Mouse (Mus musculus): Measurements from ENCODE around the gene Cdc37. TPM values are rescaled to one million over a fixed set of nuclear protein-coding genes. Genes with fewer than 3 reads are reported as not detected.
A peak's percentile ranks its signal among the peaks of the same experiment; 100 is the strongest.

Gene Cdc37
- total RNA-seq, 1 experiment from 2014 or later, result 347 TPM

DNA sequence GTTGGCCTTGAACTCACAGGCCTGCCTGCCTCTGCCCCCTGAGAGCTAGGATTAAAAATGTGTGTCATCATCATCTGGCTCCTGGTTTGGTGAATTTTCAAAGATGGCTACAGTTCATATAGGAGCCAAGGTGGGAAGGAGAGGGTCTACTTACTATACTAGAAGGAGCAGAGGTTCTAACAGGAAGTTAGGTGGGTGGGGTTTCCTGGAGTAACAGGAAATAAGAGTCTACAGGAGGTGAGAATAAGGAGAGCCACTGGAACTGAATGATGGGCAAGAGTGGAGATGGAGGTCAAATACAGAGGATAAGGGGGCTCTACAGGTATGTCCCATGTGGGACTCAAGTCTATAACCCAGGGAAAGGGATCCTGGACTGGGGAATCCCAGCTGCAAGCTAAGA is 1.4 kb downstream of the Cdc37 start:
- ATAC-seq (replicated peaks in 1 of 2; ENCODE audit: insufficient read depth in 1 of 2, low FRiP score in 2 of 2, low TSS enrichment in 1 of 2, low read depth in 1 of 2, poor library complexity in 2 of 2, severe bottlenecking in 2 of 2), result no peak

DNA sequence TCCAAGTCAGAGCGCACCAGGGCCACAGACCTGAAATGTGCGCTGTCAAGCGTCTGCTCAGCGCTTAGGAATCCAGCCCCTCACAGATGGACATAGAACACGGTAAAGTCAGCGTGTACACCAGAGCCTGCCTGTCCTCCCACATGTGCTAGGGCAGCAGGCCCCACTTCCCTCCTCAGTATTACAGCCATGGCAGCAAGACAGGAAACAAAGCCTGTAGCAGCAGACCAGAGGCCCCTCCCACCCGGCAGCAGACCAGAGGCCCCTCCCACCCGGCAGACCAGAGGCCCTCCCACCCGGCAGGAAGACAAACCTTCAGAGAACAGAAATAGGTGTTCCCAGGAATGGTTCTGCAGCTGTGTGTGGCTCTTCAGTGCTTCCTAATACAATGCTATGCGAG is 3.1 kb downstream of the Cdc37 start:
- peak; percentile 90 to 91 for ATAC-seq (replicated peaks in 1 of 2; ENCODE audit: insufficient read depth in 1 of 2, low FRiP score in 2 of 2, low TSS enrichment in 1 of 2, low read depth in 1 of 2, poor library complexity in 2 of 2, severe bottlenecking in 2 of 2)

DNA sequence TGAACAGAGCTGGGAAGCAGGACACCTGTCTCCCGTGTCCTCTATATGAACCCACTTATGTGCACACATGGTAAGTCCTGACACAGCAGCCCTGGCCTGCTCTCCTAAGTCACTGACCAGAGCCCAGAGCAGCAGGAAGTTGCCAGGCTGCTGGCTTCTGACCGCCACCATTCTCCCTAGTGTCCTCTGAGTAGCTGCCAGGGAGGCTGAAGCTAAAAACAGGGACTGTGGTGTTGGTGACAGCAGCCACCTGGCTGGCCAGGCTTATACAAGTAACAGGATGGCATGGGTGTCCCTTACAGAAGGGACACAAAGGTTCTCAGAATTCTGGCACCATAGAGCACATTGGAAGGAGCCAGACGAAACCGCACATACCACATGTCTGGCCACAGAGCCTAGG is 4.4 kb downstream of the Cdc37 start:
- no peak for ATAC-seq (replicated peaks in 1 of 2; ENCODE audit: insufficient read depth in 1 of 2, low FRiP score in 2 of 2, low TSS enrichment in 1 of 2, low read depth in 1 of 2, poor library complexity in 2 of 2, severe bottlenecking in 2 of 2)

DNA sequence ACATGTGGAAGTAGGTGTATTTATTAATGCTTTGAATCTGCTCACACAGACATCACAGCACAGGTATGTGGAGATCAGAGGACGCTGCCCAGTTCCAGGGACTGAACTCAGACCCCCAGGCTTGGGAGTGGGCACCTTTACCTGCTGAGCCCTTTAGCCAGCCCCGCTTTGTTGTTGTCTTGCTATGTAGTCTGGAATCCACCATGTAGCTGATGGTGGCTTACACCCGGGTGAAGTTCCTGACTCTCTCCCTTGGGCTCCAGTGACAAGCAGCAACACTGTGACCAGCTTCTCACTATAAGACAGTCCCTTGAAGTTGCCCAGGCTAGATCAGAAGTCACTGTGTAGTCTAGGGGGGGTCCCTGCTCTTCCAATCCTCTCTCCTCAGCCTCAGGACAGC is 5.4 kb downstream of the Cdc37 start:
- ATAC-seq (replicated peaks in 1 of 2; ENCODE audit: insufficient read depth in 1 of 2, low FRiP score in 2 of 2, low TSS enrichment in 1 of 2, low read depth in 1 of 2, poor library complexity in 2 of 2, severe bottlenecking in 2 of 2), result no peak

DNA sequence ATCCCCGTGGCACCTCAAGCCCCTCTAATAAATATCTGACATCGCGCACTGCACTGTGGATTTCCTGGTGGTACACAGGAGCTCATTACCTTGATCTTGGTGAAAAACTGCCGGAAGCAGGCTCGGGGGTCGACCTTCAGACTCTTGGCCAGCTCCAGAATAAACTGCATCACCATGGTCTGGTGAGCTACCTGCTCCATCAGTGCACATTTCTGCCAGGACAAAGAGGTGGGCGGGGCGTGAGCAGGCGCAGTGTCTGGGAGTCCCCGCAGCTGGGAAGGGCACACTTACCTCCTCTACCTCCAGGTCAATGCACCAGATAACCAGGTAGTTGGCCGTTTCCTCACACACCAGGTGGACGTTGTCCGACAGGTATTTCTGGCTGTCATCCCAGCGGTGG is 7.9 kb downstream of the Cdc37 start:
- no peak for ATAC-seq (replicated peaks in 1 of 2; ENCODE audit: insufficient read depth in 1 of 2, low FRiP score in 2 of 2, low TSS enrichment in 1 of 2, low read depth in 1 of 2, poor library complexity in 2 of 2, severe bottlenecking in 2 of 2)

DNA sequence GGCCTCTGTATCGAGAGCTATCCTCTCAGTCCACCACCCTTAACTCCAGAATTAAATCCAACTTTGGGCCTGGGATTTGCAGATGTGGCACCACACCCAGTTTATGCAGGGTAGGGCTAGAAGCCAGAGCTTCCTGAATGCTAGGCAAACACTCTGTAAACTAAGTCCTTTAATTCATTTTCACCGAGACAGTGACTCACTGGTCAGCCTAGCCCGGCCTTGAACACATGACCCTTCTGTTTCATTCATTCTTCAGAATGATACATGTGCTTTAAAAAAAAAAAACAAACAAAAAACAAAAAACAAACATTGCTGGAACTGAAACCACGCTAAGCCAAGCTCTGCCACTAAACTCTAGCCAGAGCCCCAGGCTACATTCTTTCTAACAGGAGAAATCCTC is 11.4 kb downstream of the Cdc37 start:
- no peak for ATAC-seq (replicated peaks in 1 of 2; ENCODE audit: insufficient read depth in 1 of 2, low FRiP score in 2 of 2, low TSS enrichment in 1 of 2, low read depth in 1 of 2, poor library complexity in 2 of 2, severe bottlenecking in 2 of 2)

DNA sequence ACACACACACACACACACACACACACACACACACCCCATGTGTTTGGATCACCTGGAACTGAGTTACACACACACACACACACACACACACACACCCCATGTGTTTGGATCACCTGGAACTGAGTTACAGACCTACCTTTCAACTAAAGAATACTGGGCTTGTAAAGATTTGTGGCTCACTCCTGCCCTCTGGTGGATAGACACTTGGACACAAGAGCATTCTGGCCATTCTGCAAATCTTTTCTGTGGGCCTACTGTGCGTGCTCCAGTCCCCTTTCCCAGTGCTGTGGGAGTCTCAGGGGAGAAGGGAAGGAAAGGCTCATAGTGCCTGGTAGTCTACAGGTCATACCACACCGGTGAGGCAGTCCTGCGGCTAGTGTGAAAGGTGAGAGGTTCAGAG is 12.6 kb downstream of the Cdc37 start:
- peak in 1 of 2 experiments; percentile 44; a peak in 1 of 4 replicates for ATAC-seq (replicated peaks in 1 of 2; ENCODE audit: insufficient read depth in 1 of 2, low FRiP score in 2 of 2, low TSS enrichment in 1 of 2, low read depth in 1 of 2, poor library complexity in 2 of 2, severe bottlenecking in 2 of 2)

DNA sequence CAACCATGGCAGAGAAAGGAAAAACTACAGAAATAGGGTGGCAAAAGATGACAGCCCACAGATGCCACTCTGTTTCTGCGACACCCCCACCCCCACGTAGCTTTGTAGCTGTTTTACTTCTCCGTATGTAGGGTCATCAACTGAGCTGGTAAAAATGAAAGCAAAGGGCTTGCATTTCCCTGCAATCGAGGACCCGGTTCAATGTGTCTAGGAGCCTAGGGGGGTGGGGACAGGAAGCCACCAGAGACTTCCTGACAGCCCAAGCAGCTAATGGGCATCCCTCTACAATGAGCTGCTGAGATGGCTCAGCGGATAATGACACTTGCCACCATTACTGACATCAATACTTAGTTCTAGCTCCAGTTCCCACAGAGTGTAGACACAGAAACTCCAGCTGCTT is 13.4 kb downstream of the Cdc37 start:
- ATAC-seq (replicated peaks in 1 of 2; ENCODE audit: insufficient read depth in 1 of 2, low FRiP score in 2 of 2, low TSS enrichment in 1 of 2, low read depth in 1 of 2, poor library complexity in 2 of 2, severe bottlenecking in 2 of 2), result peak in 1 of 2 experiments; percentile 10; a peak in 1 of 4 replicates

DNA sequence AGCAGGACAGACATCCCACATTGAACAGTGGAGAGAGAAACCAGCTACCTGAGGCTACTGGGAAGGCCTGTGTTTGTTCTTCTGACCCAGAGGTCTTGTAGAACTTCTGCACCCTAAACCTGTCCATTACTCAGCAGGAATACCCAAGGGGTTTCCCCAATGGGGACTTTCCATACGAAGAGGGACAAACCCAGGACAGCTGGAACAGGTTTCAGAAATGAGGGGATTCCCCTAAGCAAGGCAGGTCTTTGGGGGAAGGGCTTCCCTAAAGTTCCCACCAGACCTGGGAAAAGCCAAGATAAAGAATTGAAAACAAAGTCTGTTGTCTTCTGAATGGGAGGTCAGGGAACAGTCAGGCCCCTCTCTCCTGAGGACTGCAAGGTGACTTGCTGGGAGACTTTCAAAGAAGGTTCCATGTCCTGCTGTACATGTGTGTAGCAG is 13.8 kb downstream of the Cdc37 start:
- ATAC-seq (replicated peaks in 1 of 2; ENCODE audit: insufficient read depth in 1 of 2, low FRiP score in 2 of 2, low TSS enrichment in 1 of 2, low read depth in 1 of 2, poor library complexity in 2 of 2, severe bottlenecking in 2 of 2), result no peak; a peak in 1 of 4 replicates

DNA sequence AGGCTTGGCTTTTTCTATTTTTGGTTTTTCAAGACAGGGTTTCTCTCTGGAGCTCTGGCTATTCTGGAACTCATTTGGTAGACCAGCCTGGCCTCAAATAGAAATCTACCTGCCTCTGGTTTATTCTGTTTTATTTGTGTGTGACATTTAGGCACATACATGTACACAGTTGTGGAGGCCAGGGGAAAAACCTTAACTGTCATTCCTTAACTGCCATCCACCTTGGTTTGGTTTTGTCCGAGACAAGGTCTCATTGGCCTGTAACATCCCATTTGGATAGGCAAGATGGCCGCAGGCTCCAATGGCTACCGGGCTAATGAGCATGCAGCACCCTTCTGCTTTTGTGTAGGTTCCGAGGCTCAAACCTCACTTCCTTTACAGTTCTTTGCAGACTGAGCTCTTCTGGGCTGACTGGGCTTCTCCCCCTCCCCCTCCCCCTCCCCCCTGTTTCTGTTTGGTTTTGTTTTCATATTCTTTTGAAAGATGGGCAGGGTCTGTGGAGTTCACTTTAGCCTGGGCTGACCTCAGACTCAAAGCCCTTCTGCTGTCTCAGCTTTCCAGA is 14.4 kb downstream of the Cdc37 start:
- ATAC-seq (replicated peaks in 1 of 2; ENCODE audit: insufficient read depth in 1 of 2, low FRiP score in 2 of 2, low TSS enrichment in 1 of 2, low read depth in 1 of 2, poor library complexity in 2 of 2, severe bottlenecking in 2 of 2), result no peak

DNA sequence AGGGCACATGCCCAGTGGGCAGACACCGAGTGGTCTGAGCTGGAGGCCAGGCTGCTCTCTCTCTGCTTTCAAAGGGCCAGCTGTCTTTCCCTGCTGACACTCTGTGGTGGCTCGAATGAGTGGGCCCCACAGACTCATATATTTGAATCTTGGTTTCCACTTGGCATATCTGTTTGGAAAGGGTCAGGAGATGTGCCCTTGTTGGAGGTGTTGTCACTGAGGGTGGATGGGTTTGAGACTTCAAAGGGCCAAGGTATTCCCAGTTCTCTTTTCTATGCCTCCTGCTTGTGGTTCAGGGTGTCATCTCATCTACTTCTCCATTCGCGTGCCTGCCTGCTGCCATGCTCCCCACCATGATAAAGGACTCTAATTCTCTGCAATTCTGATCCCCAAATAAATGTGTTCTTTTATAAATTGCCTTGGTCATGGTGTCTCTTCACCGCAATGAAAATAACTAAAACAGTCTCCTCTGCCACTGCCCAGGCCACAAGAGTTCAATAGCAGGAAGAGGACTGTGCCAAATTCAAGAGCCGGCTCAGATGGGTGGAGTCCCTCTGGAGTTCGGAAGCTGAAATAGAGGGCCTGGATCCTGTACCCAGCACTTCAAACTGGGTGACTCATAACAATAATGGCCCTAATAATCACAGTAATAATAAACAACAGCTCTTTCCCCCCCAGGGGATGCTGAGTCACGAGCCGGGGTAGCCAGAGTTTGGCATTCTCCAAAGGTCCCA is 15.0 kb downstream of the Cdc37 start:
- no peak for ATAC-seq (replicated peaks in 1 of 2; ENCODE audit: insufficient read depth in 1 of 2, low FRiP score in 2 of 2, low TSS enrichment in 1 of 2, low read depth in 1 of 2, poor library complexity in 2 of 2, severe bottlenecking in 2 of 2)

DNA sequence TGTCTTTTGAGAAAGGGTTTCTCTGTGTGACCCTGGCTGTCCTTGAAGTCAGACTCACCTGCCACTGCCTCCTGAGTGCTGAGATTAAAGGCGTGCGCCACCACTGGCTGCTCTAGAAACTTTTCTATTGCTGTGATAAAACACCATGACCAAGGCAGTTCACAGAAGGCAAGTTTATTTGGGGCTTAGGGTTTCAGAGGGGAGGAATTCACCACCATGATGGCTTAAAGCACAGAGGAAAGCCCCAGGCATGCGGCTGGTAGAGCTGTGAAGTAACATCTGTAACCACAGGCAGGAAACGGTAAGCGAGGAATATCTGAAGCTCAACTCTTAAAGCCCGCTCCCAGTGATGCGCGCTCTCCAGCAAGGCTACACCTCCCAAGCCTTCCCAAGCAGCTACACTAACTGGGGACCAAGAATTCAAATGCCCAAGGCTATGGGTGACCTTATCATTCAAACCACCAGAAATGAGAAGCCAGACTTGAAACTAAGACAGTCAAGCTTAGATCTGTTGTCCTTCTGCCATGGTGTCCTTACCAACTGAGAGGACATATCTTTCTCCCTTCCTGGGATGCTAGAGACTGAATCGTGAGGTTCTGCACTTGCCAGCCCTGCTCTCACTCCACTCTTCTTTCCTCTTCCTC is 16.6 kb downstream of the Cdc37 start:
- no peak for ATAC-seq (replicated peaks in 1 of 2; ENCODE audit: insufficient read depth in 1 of 2, low FRiP score in 2 of 2, low TSS enrichment in 1 of 2, low read depth in 1 of 2, poor library complexity in 2 of 2, severe bottlenecking in 2 of 2)

DNA sequence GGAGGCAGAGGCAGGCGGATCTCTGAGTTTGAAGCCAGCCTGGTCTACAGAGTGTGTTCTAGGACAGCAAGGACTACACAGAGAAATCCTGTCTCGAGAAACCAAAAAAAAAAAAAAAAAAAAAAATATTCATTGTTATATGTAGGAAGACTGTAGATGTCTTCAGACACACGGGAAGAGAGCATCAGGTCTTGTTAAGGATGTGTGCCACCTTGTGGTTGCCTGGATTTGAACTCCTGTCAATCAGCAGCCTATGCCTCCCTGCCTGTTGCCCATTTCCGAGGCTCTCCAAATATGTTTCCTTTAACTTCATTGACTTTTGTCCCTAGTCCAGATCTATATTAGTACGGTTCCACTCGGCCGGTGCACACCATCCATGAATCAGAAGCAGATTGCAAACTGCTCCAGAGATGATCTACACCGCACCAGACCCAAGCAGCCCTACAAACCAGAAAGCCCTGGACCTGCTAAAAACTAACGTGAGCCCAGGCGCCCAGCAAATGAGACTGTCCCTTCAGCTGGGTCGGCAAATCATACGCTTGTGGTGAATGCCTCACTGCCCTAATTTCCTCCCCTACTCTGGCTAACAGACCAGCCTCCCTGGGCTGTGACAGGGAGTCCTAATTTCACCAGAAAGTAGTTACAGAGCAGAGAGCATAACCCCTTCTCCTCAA is 17.5 kb downstream of the Cdc37 start:
- no peak for ATAC-seq (replicated peaks in 1 of 2; ENCODE audit: insufficient read depth in 1 of 2, low FRiP score in 2 of 2, low TSS enrichment in 1 of 2, low read depth in 1 of 2, poor library complexity in 2 of 2, severe bottlenecking in 2 of 2)

DNA sequence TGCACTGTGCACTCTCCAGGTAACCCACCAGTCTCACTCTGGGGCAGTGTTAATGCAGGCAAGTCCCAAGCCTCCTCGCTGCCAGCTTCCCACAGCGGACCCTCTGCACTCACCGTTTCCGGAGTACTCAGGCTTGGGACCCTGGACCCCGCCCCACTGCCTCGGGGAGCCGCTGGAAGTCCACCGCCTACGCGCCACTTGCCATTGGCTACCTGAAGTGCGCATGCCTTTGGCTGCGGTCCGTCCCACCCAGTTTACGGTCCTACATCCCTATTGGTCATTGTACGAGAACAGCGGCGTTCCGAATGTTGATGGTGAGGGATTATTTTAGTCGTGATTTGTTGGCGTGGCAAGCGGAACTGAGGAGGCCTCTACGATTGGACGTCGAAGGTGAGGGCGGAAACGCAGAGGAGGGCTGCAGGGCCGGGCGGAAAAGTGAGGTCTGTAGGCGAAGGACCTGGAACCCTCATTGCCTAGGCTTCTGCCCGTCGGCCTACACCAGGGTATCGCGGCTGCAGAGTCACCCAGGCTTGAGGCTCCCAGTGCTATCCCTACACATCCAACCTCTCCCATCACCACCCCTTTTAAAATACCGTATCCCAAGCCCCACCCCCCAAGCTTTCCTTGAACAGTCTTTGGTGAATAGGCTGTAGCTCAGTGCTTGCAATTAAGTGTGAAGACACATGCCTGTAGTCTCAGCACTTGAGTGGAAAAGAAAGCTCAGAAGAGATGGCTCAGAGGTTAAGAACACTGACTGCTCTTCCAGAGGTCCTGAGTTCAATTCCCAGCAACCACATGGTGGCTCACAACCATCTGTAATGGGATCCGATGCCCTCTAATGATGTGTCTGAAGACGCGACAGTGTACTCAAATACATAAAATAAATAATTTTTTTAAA is 18.5 kb downstream of the Cdc37 start, which contains the start of gene Tyk2:
Gene Tyk2, minus strand, starts transcription at position 185 of the 898 bp plus-strand sequence.
- ATAC-seq (replicated peaks in 1 of 2; ENCODE audit: insufficient read depth in 1 of 2, low FRiP score in 2 of 2, low TSS enrichment in 1 of 2, low read depth in 1 of 2, poor library complexity in 2 of 2, severe bottlenecking in 2 of 2), result peak; percentile 94

DNA sequence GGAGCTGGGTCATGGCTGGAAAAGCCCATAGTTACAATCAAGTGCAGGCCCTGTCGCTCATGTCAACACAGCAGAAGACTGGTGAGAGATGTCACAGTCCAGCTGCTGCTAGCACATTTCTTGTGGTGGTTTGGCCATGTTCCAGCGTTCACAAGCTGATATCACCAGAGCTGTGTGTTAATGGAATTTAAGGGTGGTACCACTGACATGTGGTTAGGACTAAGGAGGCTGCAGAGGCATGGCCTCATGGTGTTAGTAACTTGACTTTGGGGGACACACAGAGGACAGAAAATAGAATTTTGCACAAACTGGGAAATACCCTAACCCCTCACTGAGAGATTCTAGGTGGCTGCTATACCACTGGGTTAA is 23.5 kb downstream of the Cdc37 start:
- ATAC-seq (replicated peaks in 1 of 2; ENCODE audit: insufficient read depth in 1 of 2, low FRiP score in 2 of 2, low TSS enrichment in 1 of 2, low read depth in 1 of 2, poor library complexity in 2 of 2, severe bottlenecking in 2 of 2), result no peak

DNA sequence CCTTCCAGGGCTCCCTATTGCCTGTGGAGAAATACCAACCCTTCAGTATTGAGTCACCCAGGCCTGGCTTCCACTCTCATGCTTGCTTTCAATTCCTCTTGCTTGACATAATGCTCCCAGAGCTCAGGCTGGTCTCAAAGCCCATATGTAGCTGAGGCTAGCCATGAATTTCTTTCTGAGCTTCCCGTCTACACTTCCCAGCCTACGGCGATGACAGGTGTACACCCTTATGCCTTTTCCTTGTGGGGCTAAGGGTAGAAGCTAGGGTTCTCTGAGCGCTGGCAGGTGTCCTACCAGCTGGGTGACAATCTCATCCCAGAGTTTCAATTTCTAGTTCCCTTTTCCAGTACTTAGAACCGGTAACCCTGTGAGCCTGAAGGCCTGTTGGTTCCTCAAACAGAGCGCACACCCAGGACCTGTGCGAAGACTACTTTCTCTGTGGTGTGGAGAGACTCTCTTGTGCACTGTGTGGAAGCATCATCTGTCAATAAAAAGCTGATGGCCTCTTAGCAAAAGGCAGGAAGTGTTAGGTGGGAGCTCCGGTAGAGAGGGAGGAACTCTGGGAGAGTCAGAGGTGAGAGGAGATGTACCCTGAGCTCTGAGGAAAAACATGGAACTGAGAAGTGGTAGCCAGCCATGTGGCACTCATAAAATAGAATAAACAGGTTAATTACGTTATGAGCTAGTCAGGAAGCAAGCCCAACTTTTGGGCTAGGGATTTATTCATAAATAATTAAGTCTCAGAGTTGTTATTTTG is 24.1 kb downstream of the Cdc37 start:
- ATAC-seq (replicated peaks in 1 of 2; ENCODE audit: insufficient read depth in 1 of 2, low FRiP score in 2 of 2, low TSS enrichment in 1 of 2, low read depth in 1 of 2, poor library complexity in 2 of 2, severe bottlenecking in 2 of 2), result peak; percentile 2 to 31; a peak in 1 of 4 replicates

DNA sequence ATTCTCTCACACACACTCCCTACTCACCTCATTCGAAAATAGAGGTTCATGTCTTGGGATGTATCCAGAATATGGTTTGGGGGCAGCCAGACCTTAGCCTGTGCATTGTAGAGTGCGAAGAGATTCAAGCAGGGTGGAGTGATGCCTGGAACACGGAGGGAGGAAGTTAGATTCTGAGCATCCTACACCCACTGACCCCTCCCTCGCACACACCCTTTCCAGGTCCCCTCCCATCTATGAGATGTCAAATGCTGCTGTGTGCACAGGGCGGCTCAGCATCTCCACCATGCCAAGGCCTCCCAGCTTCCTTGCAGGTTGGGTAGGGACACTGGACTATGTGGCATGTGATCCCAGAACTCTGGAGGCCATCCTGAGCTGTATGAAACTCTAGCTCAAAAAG is 24.9 kb downstream of the Cdc37 start:
- ATAC-seq (replicated peaks in 1 of 2; ENCODE audit: insufficient read depth in 1 of 2, low FRiP score in 2 of 2, low TSS enrichment in 1 of 2, low read depth in 1 of 2, poor library complexity in 2 of 2, severe bottlenecking in 2 of 2), result no peak
